Mouse (Mus musculus): Measurements from ENCODE around the gene Mgat4d.
"Not testable (repeated sequence)": the region's sequence is repeated elsewhere in the genome, so short reads cannot be mapped to it uniquely, and the experiment has no call there.

Mgat4d gene

DNA sequence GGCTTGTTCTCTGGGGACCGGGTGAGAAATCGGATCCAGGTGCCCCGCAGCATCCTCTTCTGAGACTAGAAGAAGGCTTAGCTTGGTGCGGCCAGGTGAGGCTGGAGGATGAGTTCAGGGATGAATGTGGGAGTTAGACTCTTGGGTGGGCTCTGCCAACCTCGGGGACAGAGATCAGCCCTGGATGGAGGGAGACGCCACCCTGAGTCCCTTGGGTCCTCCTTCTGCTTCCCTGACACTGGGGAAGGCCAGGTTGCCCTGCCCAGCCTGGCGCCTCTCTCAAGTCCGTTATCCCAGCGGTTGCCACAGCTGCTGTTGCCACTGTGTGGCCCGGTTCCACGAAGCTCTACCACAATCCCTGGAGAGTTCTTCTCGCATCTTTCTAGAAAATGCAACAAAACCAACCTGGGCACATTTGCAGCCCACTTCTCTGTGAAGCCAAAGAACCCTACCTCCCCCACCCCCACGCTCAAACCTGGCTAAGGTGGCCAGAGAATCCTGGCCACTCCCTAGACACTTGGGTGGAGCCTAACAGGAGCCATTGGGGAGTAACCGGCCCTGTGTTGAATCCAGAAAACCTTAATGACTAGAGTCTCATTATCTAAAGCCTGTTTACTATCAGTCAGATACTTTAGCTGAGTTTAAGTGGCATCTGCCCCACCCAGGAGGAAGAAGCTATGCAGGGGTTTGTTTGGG is 41.9 kb downstream of the Mgat4d start:
- no peak for DNase-seq (ENCODE audit: low spot score)

DNA sequence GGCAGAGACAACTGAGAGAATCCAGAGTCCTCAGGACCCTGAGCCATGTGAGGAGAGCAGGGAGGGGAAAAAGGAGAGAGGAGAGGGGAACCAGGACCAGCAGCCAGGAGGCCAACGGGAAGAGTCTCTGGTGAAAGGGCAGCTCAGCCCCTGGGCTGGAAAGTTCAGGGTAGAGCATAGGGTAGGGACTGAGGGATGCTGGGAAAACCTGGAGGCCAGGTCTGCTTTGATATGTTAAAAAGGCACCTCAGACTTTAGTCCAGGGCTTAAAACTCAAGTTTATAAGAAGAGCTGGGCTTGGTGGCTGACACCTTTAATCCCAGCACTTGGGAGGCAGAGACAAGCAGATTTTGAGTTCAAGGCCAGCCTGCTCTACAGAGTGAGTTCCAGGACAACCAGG is 44.2 kb downstream of the Mgat4d start:
- no peak for DNase-seq (ENCODE audit: low spot score)

DNA sequence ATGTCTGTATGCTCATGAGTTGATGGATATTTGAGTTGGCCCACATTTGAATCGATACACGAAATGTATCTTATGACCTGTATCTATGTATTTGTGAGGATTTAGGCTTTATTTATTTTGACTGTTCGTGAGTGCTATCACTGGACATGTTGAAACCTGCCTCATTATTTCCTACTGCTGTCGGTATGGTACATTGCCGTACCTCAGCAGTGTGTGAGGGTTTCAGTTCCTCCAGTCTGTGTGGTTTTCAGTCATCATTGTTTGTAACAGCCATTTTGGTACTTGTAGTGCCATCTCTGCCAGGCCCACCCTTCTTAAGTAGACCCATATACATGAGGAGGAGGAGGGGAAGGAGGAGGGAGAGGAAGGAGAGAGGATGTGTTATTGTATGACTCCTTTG is 46.1 kb downstream of the Mgat4d start:
- no peak for DNase-seq (ENCODE audit: low spot score)

DNA sequence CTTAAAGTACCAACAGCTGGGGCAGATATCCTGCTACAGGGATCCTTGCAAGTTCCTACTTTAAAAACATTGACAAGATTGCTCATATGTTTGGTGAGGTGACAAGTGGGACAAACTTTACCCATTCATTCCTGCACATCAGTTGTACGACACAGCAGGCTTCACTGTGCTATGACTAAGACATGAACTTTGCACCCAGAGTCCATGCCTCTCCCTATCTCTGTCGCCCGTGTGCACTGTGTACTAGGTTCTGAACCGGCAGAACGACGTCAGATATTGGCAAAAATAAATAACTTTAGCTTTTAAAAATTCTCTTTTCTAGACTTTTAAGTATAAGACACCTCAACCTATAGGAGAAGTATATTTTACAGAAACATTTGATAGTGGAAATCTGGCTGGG is 48.4 kb downstream of the Mgat4d start:
- DNase-seq (ENCODE audit: low spot score): no peak

GRCm38 (mm10) chr8:83397726-83398125 is 49.5 kb downstream of the Mgat4d start:
- no peak for DNase-seq (ENCODE audit: low spot score)

- DNase-seq (ENCODE audit: low spot score): no peak
These were observed 57.3 kb downstream of the Mgat4d start for GRCm38 (mm10) chr8:83405548-83405947.

DNA sequence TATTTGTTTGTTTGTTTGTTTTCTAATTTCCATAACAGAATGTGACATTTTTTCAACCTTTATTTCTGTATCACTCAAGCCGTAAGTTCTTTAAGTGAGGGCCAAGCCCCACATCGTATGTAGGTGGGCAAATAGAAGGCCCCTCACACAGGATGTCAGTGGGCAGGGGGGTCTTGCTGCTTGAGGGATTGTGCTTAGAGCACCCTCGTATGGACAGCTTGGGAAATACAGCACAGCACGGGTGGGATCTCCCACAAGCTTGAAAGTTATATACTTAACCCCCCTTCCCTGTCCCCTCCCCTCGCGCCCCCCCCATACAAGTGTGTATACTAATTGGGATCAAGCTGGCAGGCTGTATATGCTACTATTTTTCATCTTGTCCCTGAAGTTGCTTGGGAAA is 58.6 kb downstream of the Mgat4d start:
- DNase-seq (ENCODE audit: low spot score): no peak

DNA sequence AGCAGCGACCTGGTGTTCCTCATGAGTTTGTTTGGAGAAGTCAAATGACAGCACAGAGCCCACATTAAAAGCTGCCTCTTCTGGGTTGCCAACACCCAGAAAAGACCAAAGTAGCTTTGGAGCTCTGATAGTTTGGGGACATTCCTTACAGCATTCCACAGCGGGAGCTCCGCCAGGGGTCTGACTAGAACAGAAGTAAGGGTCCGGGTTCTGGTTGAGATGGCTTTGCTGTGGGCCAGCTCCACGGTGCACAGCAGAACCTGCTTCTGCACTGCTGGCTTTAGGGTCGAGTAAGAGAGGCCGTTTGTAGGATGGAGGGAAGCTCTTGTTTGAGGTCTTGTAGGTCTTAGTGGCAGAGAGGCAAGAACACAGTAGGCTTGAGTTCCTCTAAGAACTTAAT is 60.2 kb downstream of the Mgat4d start:
- no peak for DNase-seq (ENCODE audit: low spot score)

DNA sequence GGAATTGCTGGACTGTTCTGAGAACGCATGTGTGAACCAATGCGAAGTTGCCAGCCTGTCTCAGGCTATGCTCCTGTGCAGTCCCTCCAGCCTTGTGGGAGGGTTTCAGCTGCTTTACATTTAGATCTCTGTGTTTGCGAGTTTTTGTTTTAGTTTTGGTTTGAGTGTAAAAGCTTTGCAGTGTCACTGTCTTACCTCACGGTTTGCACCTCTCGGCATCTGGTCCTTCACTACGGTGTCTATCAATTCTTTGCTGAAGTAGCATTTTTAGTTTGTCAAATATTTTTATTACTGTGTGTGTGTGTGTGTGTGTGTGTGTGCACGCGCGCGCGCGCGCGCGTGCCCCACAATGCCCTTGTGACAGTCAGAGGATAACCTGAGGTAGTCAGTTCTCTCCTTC is 68.6 kb downstream of the Mgat4d start:
- DNase-seq (ENCODE audit: low spot score): no peak

DNA sequence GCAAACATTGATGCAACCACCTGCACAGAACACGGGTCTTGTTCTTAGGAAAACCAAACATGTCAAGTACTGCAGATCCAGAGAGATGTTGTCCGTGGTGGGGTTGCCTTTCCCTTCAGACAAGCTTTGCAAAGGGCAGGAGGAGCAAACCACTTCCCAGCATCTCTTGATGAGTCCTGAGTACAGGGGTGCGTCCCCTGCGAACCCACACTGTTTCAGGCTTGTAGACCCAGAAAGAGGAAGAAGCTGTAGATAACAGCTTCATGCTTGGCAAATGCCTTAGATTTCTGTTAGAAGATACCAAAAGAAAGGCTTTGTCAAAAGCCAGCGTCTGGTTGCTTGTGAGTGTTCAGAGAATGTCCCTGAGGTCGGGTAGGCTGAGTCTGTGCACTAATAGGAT is 69.7 kb downstream of the Mgat4d start:
- no peak for DNase-seq (ENCODE audit: low spot score)

- no peak for DNase-seq (ENCODE audit: low spot score)
These were observed 70.7 kb downstream of the Mgat4d start for GRCm38 (mm10) chr8:83418805-83419516.

DNA sequence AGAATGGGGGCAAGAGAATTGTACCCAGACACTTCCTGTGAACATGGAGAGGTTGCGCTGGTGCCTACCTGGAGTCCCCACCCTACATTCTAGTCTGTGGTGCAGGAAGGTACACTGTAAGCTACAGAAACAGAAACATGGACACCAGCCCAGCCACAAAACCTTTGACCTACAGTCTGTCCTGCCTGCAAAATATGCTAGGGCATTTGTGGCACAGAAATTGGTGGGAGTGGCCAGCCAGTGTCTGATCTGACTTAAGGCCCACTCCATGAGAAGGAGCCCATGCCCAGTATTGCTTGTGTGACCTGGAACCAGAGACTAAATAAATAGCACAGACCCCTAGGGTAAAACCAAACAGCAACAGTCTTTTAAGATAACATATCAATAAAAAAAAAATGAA is 73.1 kb downstream of the Mgat4d start:
- no peak for DNase-seq (ENCODE audit: low spot score)

DNA sequence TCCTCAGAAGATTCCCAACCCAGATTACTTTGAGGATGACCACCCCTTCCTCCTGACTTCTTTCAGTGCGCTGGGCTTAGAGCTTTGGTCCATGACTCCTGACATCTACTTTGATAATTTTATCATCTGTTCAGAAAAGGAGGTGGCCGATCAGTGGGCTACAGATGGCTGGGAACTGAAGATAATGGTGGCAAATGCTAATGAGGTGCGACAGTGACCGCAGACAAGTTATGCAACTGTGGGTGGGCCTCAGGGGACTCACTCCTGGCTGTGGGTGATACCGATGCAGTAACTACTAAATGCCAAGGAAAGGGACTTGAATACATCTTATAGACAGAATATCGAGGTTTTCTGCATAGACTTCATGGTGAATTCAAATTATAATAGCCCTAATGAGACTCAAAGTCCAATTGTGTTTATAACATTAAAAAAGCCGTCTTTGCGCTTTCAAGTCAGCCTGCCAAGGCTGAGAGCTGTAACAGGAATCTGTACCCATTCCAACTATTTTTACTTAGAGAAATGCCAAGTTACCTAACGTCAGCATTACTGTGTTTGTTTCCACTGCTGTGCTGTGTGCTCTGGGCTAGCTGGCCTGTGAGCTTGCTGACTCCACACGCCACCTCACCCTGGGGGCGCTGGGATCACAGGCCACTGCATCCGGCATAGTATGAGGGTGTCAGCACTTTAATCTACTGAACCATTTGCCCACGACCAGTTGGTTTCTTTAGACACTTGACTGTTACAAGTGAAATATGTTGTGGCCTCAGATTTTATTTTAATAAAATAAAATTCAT is 75.0 kb downstream of the Mgat4d start:
- no peak for DNase-seq (ENCODE audit: low spot score)

GRCm38 (mm10) chr8:83425202-83425601 is 76.9 kb downstream of the Mgat4d start:
- DNase-seq (ENCODE audit: low spot score): no peak

- no peak for DNase-seq (ENCODE audit: low spot score)
These were observed 78.0 kb downstream of the Mgat4d start for GRCm38 (mm10) chr8:83426104-83426759.

GRCm38 (mm10) chr8:83426949-83427348 is 78.7 kb downstream of the Mgat4d start:
- no peak for DNase-seq (ENCODE audit: low spot score)

- not testable (repeated sequence) for DNase-seq (ENCODE audit: low spot score)
These were observed 80.3 kb downstream of the Mgat4d start for GRCm38 (mm10) chr8:83428621-83429020.

GRCm38 (mm10) chr8:83429071-83429524 is 80.8 kb downstream of the Mgat4d start:
- no peak for DNase-seq (ENCODE audit: low spot score)

Data from urinary bladder, postnatal 10 days (tissue).